Mouse (Mus musculus) embryonic facial prominence, embryonic 14.5 days (tissue): ENCODE measurements around the gene Robo4. TPM values are rescaled to one million over a fixed set of nuclear protein-coding genes. Genes with fewer than 3 reads are reported as not detected.

Source experiments
- ATAC-seq: fragments of 200-750 bp; cut with Nextera tagmentation; 2 replicates; pipeline ENCODE4 v1.8.0; 2017; ENCODE audit warnings: low read depth, moderate number of reproducible peaks, moderate TSS enrichment
- DNase-seq: peaks from one replicate; pipeline ENCODE4 v3.0.0-alpha.2; 2015; ENCODE audit warnings: low spot score
- H3K27ac ChIP-seq: fragments of 300-500 bp; sonication (generic); replicated peaks from 2 replicates; pipeline ENCODE4 v1.5.1; 2014; ENCODE audit warnings: low read depth, mild to moderate bottlenecking, low read length, moderate library complexity
- H3K27me3 ChIP-seq: fragments of 300-500 bp; sonication (generic); replicated peaks from 2 replicates; pipeline ENCODE4 v1.6.1; 2014; ENCODE audit warnings: low read length; ENCODE audit not compliant: control insufficient read depth, insufficient read depth
- H3K36me3 ChIP-seq: fragments of 300-500 bp; sonication (generic); 2 replicates; pipeline ENCODE4 v1.6.1; 2014; ENCODE audit warnings: low read length, mixed read lengths; ENCODE audit not compliant: control insufficient read depth, insufficient read depth
- H3K4me1 ChIP-seq: fragments of 300-500 bp; sonication (generic); 2 replicates; pipeline ENCODE4 v1.6.1; 2014; ENCODE audit warnings: antibody characterized with exemption, low read length; ENCODE audit not compliant: control insufficient read depth, insufficient read depth
- H3K4me2 ChIP-seq: fragments of 300-500 bp; sonication (generic); 2 replicates; pipeline ENCODE4 v1.6.1; 2014; ENCODE audit warnings: low read depth, mild to moderate bottlenecking, low read length, moderate library complexity, mixed read lengths
- H3K4me3 ChIP-seq: fragments of 300-500 bp; sonication (generic); 2 replicates; pipeline ENCODE4 v1.5.1; 2014; ENCODE audit warnings: low read depth, mild to moderate bottlenecking, low read length
- H3K9ac ChIP-seq: fragments of 300-500 bp; sonication (generic); 2 replicates; pipeline ENCODE4 v1.6.1; 2014; ENCODE audit warnings: low read depth, mild to moderate bottlenecking, low read length, moderate library complexity, mixed read lengths
- H3K9me3 ChIP-seq: fragments of 300-500 bp; sonication (generic); 2 replicates; pipeline ENCODE4 v1.6.1; 2016; ENCODE audit warnings: low read length; ENCODE audit not compliant: control insufficient read depth
- WGBS: fragments of 180-500 bp; shearing (Covaris S2); extraction: QIAGEN DNeasy Blood & Tissue Kit; methylation state at CpG from one replicate; pipeline ENCODE4 v1.1.7; 2014; 5-methylcytosine and 5-hydroxymethylcytosine counted together
- polyA plus RNA-seq: library from polyadenylated mRNA; unstranded; fragments of >200 nt; fragmentation: Nextera tagmentation; extraction: Ambion mirVana; gene quantifications from 2 replicates; pipeline ENCODE4 v1.2.1, GENCODE M21; 2014

The Robo4 gene
- 10.8 and 12.4 TPM in 2 replicates for polyA plus RNA-seq

- ATAC-seq (no peak), DNase-seq (peak; percentile 17)
- H3K4me2 ChIP-seq, result no peak within 1 kb of the TSS
- whole genome bisulfite sequencing, result 23% methylated on average over 7 of the region's 7 CpGs
- H3K9ac ChIP-seq, result peak within 1 kb of the TSS; percentile 25; the same call in 1 of the 2 replicates
- H3K9me3 ChIP-seq, result no peaks in the 10 kb centered on the region
- H3K4me3 ChIP-seq, result peak within 1 kb of the TSS; percentile 14; the same call in 1 of the 2 replicates
- no peaks in the 10 kb centered on the region for H3K27me3 ChIP-seq
- H3K4me1 ChIP-seq, result no peaks in the 10 kb centered on the region
- no peak within 1 kb of the TSS for H3K27ac ChIP-seq
- H3K36me3 ChIP-seq, result no peaks in the 10 kb centered on the region
These were observed at the start of gene Robo4 for GRCm38 (mm10) chr9:37401802-37402201. Robo4 (plus strand) TSS chr9:37401897.

GRCm38 (mm10) chr9:37354485-37354884 lies 47.2 kb upstream of the Robo4 start:
- Histone ChIP-seq H3K9me3 (no peaks in the 10 kb centered on the region), H3K4me1 (peaks cover 5% of the 10 kb centered on the region; the same call in 1 of the 2 replicates), H3K4me3 (no peak overlapping the region), H3K9ac (no peak overlapping the region), H3K4me2 (no peak overlapping the region), H3K27ac (no peak overlapping the region), H3K36me3 (no peaks in the 10 kb centered on the region), H3K27me3 (no peaks in the 10 kb centered on the region)
- no peak for ATAC-seq
- WGBS, result 79% methylated on average over 1 of the region's 1 CpGs
- DNase-seq, result no peak

GRCm38 (mm10) chr9:37358713-37359330 lies 42.9 kb upstream of the Robo4 start:
- no peak for ATAC-seq
- DNase-seq, result peak; percentile 4
- no peaks in the 10 kb centered on the region for H3K27me3 ChIP-seq
- no peak overlapping the region for H3K4me3 ChIP-seq
- no peaks in the 10 kb centered on the region for H3K36me3 ChIP-seq
- no peak overlapping the region for H3K9ac ChIP-seq
- H3K4me1 ChIP-seq, result peaks cover 12% of the 10 kb centered on the region; the same call in 1 of the 2 replicates
- no peaks in the 10 kb centered on the region for H3K9me3 ChIP-seq
- WGBS, result 82% methylated on average over 7 of the region's 7 CpGs
- H3K4me2 ChIP-seq, result no peak overlapping the region
- peak overlapping the region; percentile 72 for H3K27ac ChIP-seq

- ATAC-seq, result peak; percentile 86
- peak overlapping the region; percentile 72 for H3K27ac ChIP-seq
These were observed 42.1 kb upstream of the Robo4 start for GRCm38 (mm10) chr9:37359331-37360220.

GRCm38 (mm10) chr9:37362084-37362483 lies 39.6 kb upstream of the Robo4 start:
- Histone ChIP-seq H3K4me2 (no peak overlapping the region), H3K4me3 (no peak overlapping the region), H3K27ac (no peak overlapping the region), H3K27me3 (no peaks in the 10 kb centered on the region), H3K36me3 (no peaks in the 10 kb centered on the region), H3K9me3 (no peaks in the 10 kb centered on the region), H3K4me1 (peaks cover 12% of the 10 kb centered on the region; the same call in 1 of the 2 replicates), H3K9ac (no peak overlapping the region)
- DNase-seq (no peak), ATAC-seq (no peak)

More at GRCm38 (mm10) chr9:37359331-37360220, 42.1 kb upstream of the Robo4 start:
- H3K27me3 ChIP-seq, result no peaks in the 10 kb centered on the region
- H3K36me3 ChIP-seq, result no peaks in the 10 kb centered on the region
- no peaks in the 10 kb centered on the region for H3K9me3 ChIP-seq
- peak; percentile 87 for DNase-seq
- H3K4me1 ChIP-seq, result peaks cover 12% of the 10 kb centered on the region; the same call in 1 of the 2 replicates
- 0 out of 2 replicates have a peak overlapping the region, but pooled peaks have one; percentile 22 for H3K9ac ChIP-seq
- H3K4me2 ChIP-seq, result no peak overlapping the region
- 41% methylated on average over 6 of the region's 6 CpGs for WGBS
- H3K4me3 ChIP-seq, result no peak overlapping the region

GRCm38 (mm10) chr9:37362881-37363280 lies 38.8 kb upstream of the Robo4 start:
- Histone ChIP-seq H3K4me2 (no peak overlapping the region), H3K4me1 (peaks cover 12% of the 10 kb centered on the region; the same call in 1 of the 2 replicates), H3K4me3 (no peak overlapping the region), H3K27me3 (no peaks in the 10 kb centered on the region), H3K36me3 (no peaks in the 10 kb centered on the region), H3K9me3 (no peaks in the 10 kb centered on the region), H3K9ac (no peak overlapping the region), H3K27ac (no peak overlapping the region)
- ATAC-seq (no peak), DNase-seq (no peak)
- WGBS, result 55% methylated on average over 1 of the region's 1 CpGs

GRCm38 (mm10) chr9:37363551-37363950 lies 38.1 kb upstream of the Robo4 start:
- DNase-seq (no peak), ATAC-seq (no peak)
- 66% methylated on average over 3 of the region's 3 CpGs for WGBS
- no peak overlapping the region for H3K4me3 ChIP-seq
- H3K27me3 ChIP-seq, result no peaks in the 10 kb centered on the region
- no peak overlapping the region for H3K27ac ChIP-seq
- H3K4me2 ChIP-seq, result no peak overlapping the region
- peaks cover 12% of the 10 kb centered on the region; the same call in 1 of the 2 replicates for H3K4me1 ChIP-seq
- no peaks in the 10 kb centered on the region for H3K9me3 ChIP-seq
- H3K9ac ChIP-seq, result no peak overlapping the region
- no peaks in the 10 kb centered on the region for H3K36me3 ChIP-seq

GRCm38 (mm10) chr9:37364392-37364791 lies 37.3 kb upstream of the Robo4 start:
- no peak overlapping the region for H3K27ac ChIP-seq
- WGBS, result 84% methylated on average over 3 of the region's 3 CpGs
- H3K9me3 ChIP-seq, result no peaks in the 10 kb centered on the region
- no peak for ATAC-seq
- no peaks in the 10 kb centered on the region for H3K27me3 ChIP-seq
- H3K36me3 ChIP-seq, result no peaks in the 10 kb centered on the region
- peaks cover 9% of the 10 kb centered on the region; the same call in 1 of the 2 replicates for H3K4me1 ChIP-seq
- no peak for DNase-seq
- H3K9ac ChIP-seq, result no peak overlapping the region
- H3K4me2 ChIP-seq, result no peak overlapping the region
- no peak overlapping the region for H3K4me3 ChIP-seq
